Mouse (Mus musculus): ENCODE measurements around the gene Chchd6.

GRCm38 (mm10) chr6:89492368-89492767 is 103.1 kb downstream of the Chchd6 start:
- no peak for TF ChIP-seq TAL1 (conservative IDR thresholded peaks at IDR 0.05; ENCODE audit: low read depth, low read length)
- no peak for TF ChIP-seq CTCF (IDR thresholded peaks at IDR 0.05; ENCODE audit: low read depth, low read length)
- TF ChIP-seq GATA1 (IDR thresholded peaks at IDR 0.05; ENCODE audit: borderline replicate concordance, low read length): no peak
- no peak for TF ChIP-seq POLR2AphosphoS5 (IDR thresholded peaks at IDR 0.05; ENCODE audit: insufficient replicate concordance, low read depth, low read length)
- no peak for TF ChIP-seq GATA2 (IDR thresholded peaks at IDR 0.05; ENCODE audit: borderline replicate concordance, low read depth, low read length)

Measured in G1E (cell line).